Mouse (Mus musculus) limb, embryonic 12.5 days (tissue): ENCODE measurements at regions not wholly inside any gene's neighbourhood (a gene's known extent, or its start where the extent isn't known, plus 50 kb on each side); places are given as distances from the start of the nearest gene placed in this dataset.
"Not testable (repeated sequence)": the region's sequence is repeated elsewhere in the genome, so short reads cannot be mapped to it uniquely, and the experiment has no call there.

Experiments used
- ATAC-seq: fragments of 200-750 bp; cut with Nextera tagmentation; 2 replicates; pipeline ENCODE4 v1.8.0; 2017; ENCODE audit warnings: low read depth, moderate TSS enrichment; ENCODE audit not compliant: insufficient number of reproducible peaks, insufficient read depth, low FRiP score, low TSS enrichment
- H3K27ac ChIP-seq: fragments of 300-500 bp; sonication (generic); 2 replicates; pipeline ENCODE4 v1.5.1; 2016; ENCODE audit warnings: mild to moderate bottlenecking, moderate library complexity
- H3K27me3 ChIP-seq: fragments of 300-500 bp; sonication (generic); 2 replicates; pipeline ENCODE4 v1.6.1; 2016; ENCODE audit warnings: mild to moderate bottlenecking, moderate library complexity
- H3K36me3 ChIP-seq: fragments of 300-500 bp; sonication (generic); 2 replicates; pipeline ENCODE4 v1.6.1; 2016; ENCODE audit warnings: mild to moderate bottlenecking, moderate library complexity
- H3K4me1 ChIP-seq: fragments of 300-500 bp; sonication (generic); replicated peaks from 2 replicates; pipeline ENCODE4 v1.6.1; 2016
- H3K4me2 ChIP-seq: fragments of 300-500 bp; sonication (generic); 2 replicates; pipeline ENCODE4 v1.6.1; 2016; ENCODE audit warnings: mild to moderate bottlenecking, moderate library complexity
- H3K4me3 ChIP-seq: fragments of 300-500 bp; sonication (generic); replicated peaks from 2 replicates; pipeline ENCODE4 v1.5.1; 2016; ENCODE audit warnings: mild to moderate bottlenecking
- H3K9ac ChIP-seq: fragments of 300-500 bp; sonication (generic); replicated peaks from 2 replicates; pipeline ENCODE4 v1.6.1; 2016; ENCODE audit warnings: mild to moderate bottlenecking, moderate library complexity
- H3K9me3 ChIP-seq: fragments of 300-500 bp; sonication (generic); 2 replicates; pipeline ENCODE4 v1.6.1; 2016; ENCODE audit warnings: mild to moderate bottlenecking, moderate library complexity
- WGBS: fragments of 180-500 bp; shearing (Covaris S2); methylation state at CpG from one replicate; pipeline ENCODE4 v1.1.7; 2016; 5-methylcytosine and 5-hydroxymethylcytosine counted together

DNA sequence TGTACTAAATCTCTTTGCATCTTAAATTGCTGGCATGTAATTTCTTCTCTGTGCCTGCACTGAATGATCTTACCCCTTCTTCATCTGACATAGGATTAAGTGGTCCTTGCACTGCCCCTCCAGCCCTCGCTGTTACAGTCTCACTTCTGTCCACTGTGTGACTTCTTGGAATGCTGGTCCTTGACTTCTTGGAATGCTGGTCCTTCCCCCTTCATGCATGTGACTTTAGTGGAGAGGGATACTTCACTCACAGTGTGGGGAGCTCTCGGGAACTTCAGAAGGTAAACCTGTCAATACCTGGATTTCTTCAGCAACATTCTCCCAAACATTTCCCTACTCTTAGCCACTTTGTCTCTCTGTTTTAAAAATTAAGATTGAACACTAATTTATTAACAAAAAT lies 91.0 kb upstream of the Cdk6 start:
- H3K9me3 ChIP-seq = no peaks in the 10 kb centered on the region
- no peak overlapping the region for H3K27ac ChIP-seq
- no peaks in the 10 kb centered on the region for H3K4me1 ChIP-seq
- no peak overlapping the region for H3K4me2 ChIP-seq
- H3K9ac ChIP-seq = no peak overlapping the region
- no peak overlapping the region for H3K4me3 ChIP-seq
- 77% methylated on average over 2 of the region's 2 CpGs for WGBS
- H3K27me3 ChIP-seq = no peaks in the 10 kb centered on the region
- no peaks in the 10 kb centered on the region for H3K36me3 ChIP-seq
- ATAC-seq = no peak

DNA sequence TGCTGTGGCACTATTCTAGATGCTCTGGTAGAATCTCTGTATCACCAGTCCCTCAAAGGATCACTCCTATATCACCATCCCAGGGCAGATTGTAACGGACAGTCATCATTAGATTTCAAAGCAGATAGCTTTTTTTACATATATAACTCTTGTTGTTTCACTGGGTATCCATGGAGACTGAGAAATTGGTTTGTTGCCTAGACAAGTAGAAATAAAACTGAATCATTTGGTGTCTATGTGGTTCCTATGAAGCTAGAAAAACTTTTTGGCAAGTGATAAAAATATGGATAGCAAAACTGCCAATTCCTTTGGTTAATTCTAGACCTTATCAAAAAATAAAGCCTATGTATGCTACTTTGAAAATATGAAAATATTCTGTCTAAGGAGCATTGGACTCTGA lies 81.0 kb upstream of the Cdk6 start:
- H3K4me1 ChIP-seq = no peaks in the 10 kb centered on the region
- no peaks in the 10 kb centered on the region for H3K27me3 ChIP-seq
- ATAC-seq = no peak
- H3K9ac ChIP-seq = no peak overlapping the region
- H3K36me3 ChIP-seq = no peaks in the 10 kb centered on the region
- no peak overlapping the region for H3K4me2 ChIP-seq
- no peak overlapping the region for H3K27ac ChIP-seq
- 83% methylated on average over 1 of the region's 1 CpGs for WGBS
- H3K9me3 ChIP-seq = no peaks in the 10 kb centered on the region
- H3K4me3 ChIP-seq = no peak overlapping the region

DNA sequence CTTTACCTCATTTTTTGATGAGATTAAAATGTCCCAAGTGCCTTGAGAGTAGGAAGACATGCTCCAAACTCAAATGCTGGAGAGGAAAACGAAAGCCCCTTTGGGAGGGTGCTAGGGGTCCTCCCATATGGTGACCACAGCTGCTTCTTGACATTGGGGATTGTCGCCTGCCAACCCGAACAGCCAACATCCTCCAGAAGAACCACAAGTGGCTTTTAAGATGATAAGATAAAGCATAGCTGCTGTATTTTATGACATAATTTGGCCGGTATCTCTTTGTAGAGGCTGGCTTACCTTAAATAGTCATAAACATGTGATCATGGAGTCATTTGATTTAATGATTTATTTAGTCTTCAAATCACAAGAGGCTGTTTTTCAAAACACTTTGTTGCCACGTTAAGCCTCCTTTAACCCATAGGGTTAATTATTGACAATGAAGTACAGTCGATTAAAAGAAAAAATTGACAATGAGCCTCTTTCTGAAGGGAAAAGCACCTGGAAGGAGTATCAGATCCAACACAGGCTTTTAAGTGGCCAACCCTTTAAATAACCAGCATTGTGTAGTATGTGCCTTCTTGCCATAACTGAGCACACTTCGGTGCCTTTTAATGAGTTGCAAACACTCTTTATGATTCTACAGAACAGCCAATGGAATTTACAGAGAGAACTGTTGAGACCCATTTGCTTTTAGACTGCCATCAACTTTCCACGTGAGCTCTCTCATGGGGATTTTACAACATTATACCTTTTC lies 76.1 kb upstream of the Cdk6 start:
- WGBS = 59% methylated on average over 8 of the region's 8 CpGs
- H3K36me3 ChIP-seq, ATAC-seq: not testable (repeated sequence)

DNA sequence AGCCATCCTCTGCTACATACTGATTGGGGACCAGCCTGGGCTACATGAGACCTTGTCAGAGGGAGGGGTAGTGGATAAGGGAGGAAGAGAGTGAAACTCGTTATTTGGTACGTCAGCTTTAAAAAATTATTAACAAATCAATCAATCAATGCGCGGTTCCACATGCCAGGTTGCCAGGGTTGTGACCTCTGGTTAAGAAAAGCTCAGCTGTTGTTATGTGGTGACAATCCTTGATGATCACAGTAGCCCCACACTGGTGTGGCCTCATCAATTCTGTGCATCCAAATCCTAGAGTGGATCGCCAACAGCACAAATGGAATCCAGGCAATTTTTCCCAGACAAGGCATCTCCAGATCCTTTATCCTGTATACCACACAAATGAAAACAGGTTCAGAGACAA lies 74.3 kb upstream of the Cdk6 start:
- Histone ChIP-seq H3K4me3 (no peak overlapping the region), H3K27me3 (peaks cover 15% of the 10 kb centered on the region; the same call in 1 of the 2 replicates), H3K4me2 (no peak overlapping the region), H3K9ac (no peak overlapping the region), H3K27ac (no peak overlapping the region), H3K9me3 (no peaks in the 10 kb centered on the region), H3K36me3 (no peaks in the 10 kb centered on the region), H3K4me1 (no peaks in the 10 kb centered on the region)
- ATAC-seq = no peak
- 77% methylated on average over 5 of the region's 5 CpGs for WGBS

More for the DNA sequence above, 76.1 kb upstream of the Cdk6 start:
- not testable (repeated sequence) for H3K4me2 ChIP-seq, H3K27ac ChIP-seq, H3K9me3 ChIP-seq, H3K4me3 ChIP-seq, H3K4me1 ChIP-seq, H3K9ac ChIP-seq
- peaks cover 12% of the 10 kb centered on the region; the same call in 1 of the 2 replicates for H3K27me3 ChIP-seq

DNA sequence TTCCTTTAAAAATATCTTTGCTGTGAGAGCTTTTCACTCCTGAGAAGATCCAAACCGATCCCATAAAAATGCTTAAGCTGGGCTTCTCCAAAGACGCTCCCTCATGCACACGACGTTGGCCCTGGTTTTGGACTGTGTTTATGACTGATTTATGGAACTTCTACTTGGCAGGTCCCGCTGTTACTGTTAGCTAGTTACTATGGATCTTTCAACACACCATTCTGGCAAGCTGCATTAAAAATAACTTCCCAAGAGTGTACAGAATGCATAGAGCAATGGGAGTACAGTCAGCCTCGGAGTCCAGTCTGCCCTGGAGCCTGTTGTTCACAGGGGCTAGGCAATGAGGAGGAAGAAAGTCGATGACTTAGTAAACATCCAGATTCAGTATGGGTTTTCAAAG lies 71.5 kb upstream of the Cdk6 start:
- 57% methylated on average over 7 of the region's 7 CpGs for WGBS
- H3K4me3 ChIP-seq = no peak overlapping the region
- H3K4me1 ChIP-seq = no peaks in the 10 kb centered on the region
- no peak overlapping the region for H3K4me2 ChIP-seq
- H3K9ac ChIP-seq = no peak overlapping the region
- H3K36me3 ChIP-seq = no peaks in the 10 kb centered on the region
- H3K27ac ChIP-seq = no peak overlapping the region
- peaks cover 15% of the 10 kb centered on the region; the same call in 1 of the 2 replicates for H3K27me3 ChIP-seq
- H3K9me3 ChIP-seq = no peaks in the 10 kb centered on the region
- no peak; the same call in 1 of the 2 replicates for ATAC-seq

DNA sequence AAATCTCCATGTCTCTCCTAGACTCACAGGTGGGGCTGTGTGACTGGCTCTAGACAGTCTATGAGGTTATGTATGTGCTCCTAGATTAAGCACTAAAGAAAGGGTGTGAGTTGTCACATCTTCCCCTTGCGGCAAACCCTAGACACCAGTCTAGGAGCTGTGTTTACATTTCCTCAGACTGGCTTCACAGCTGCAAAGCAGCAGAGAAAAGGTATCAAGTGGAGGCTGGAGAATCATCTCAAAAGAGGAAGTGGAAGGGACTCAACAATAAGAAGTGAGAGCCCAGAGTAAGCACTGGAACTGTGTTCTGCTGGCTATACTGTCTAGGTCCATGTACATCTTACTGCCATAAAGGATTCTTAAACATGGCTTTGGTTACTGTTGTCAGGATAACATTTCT lies 68.1 kb upstream of the Cdk6 start:
- not testable (repeated sequence) for H3K27ac ChIP-seq, H3K36me3 ChIP-seq, H3K4me3 ChIP-seq, H3K4me2 ChIP-seq, H3K9me3 ChIP-seq, ATAC-seq, H3K9ac ChIP-seq, H3K27me3 ChIP-seq, H3K4me1 ChIP-seq
- WGBS = 63% methylated on average over 1 of the region's 1 CpGs

DNA sequence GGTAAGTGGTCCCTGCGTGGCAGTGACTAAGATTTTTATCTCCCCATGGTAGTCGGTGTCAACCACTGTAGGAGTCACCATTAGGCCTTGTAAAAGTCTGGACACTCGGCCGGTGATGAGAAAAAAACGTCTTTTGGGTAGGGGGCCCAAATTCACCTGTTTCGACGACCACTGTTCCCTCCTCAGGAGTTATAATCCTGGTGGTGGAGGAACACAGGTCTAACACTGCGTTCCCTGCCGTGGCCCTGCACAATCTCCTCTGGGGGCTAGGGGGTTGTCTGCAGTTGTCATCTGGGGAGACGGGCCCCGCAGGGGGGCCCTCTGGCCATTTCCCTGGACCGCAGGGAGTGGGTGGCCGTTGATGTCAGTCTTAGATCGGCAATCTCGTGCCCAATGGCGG lies 64.0 kb upstream of the Cdk6 start:
- not testable (repeated sequence) for H3K27me3 ChIP-seq, H3K4me3 ChIP-seq, H3K4me2 ChIP-seq, H3K9me3 ChIP-seq, H3K27ac ChIP-seq, H3K9ac ChIP-seq, H3K36me3 ChIP-seq, H3K4me1 ChIP-seq, ATAC-seq
- 90% methylated on average over 16 of the region's 16 CpGs for WGBS

DNA sequence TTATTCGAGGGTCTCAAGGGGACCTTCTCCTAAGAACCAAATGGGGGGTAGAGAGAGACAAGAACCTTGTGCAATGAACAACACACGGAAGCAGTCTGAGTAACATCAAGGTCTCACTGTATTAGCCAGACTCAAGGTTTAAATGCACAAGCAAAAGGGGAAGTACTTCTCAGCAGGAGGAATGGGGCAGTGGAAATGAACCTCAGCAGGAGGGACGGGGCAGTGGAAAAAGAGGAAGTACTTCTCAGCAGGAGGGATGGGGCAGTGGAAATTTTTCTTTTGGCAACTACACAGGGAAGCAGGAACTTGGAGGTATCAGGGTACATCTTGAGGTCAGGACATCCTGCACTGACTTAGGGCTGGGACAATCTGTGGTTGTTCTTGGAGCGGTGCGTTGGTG lies 62.3 kb upstream of the Cdk6 start:
- H3K27me3 ChIP-seq, H3K9ac ChIP-seq, H3K36me3 ChIP-seq, ATAC-seq, H3K4me1 ChIP-seq, H3K4me2 ChIP-seq, H3K9me3 ChIP-seq, H3K27ac ChIP-seq, H3K4me3 ChIP-seq: not testable (repeated sequence)
- WGBS = 88% methylated on average over 5 of the region's 5 CpGs

DNA sequence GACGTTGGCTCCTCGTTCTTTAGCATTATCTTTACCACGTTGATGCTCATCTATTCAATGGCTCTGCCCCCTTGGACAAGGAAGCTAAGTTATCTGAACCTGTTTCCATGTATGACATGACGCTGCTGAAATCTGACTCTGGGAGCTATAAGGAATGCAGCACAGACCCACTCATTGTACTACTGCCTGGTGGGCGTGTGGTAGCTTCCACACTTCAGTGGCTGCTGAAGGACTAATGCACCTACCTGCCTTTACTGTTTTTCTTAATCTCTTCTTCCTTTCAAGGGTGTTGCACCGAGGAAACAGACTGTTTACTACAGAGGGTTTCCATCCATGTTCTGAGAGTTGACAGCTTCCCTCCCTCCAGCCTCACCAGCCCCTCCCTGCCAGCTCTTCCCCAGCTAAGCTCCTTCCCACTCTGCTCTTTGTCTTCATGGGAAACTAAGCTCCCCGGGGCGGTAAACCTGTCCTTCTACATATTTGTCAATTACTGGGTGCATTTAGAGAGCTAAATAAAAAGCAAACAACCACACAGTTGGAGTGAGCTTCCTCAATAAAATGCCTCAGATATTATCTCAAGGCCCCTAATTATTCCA lies 59.3 kb upstream of the Cdk6 start:
- H3K4me2 ChIP-seq, H3K4me3 ChIP-seq, H3K9ac ChIP-seq, H3K4me1 ChIP-seq, ATAC-seq, H3K27me3 ChIP-seq, H3K36me3 ChIP-seq, H3K27ac ChIP-seq, H3K9me3 ChIP-seq: not testable (repeated sequence)
- 66% methylated on average over 8 of the region's 8 CpGs for WGBS

DNA sequence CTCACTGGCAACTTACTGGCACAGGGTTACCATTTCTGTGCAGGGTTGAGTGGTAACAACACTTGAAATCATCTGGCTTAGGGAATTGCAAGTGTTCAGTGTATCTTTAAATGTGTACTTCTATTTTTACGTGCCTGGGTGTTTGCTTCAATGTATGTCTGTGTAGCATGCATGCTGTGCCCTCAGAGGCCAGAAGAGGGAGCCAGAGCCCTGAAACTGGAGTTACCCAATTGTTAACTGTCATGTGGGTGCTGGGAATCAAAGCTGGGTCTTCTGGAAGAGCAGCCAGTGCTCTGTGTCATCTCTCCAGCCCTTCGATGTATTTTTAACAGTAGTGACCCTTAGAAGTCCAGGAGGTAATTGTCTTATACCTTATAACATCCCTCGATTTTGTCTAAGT lies 58.2 kb upstream of the Cdk6 start:
- no peak for ATAC-seq
- no peaks in the 10 kb centered on the region for H3K4me1 ChIP-seq
- H3K9ac ChIP-seq = no peak overlapping the region
- H3K4me2 ChIP-seq = no peak overlapping the region
- H3K36me3 ChIP-seq = no peaks in the 10 kb centered on the region
- H3K27me3 ChIP-seq = no peaks in the 10 kb centered on the region
- H3K9me3 ChIP-seq = peaks cover 5% of the 10 kb centered on the region
- 89% methylated on average over 3 of the region's 3 CpGs for WGBS
- no peak overlapping the region for H3K4me3 ChIP-seq
- H3K27ac ChIP-seq = no peak overlapping the region

DNA sequence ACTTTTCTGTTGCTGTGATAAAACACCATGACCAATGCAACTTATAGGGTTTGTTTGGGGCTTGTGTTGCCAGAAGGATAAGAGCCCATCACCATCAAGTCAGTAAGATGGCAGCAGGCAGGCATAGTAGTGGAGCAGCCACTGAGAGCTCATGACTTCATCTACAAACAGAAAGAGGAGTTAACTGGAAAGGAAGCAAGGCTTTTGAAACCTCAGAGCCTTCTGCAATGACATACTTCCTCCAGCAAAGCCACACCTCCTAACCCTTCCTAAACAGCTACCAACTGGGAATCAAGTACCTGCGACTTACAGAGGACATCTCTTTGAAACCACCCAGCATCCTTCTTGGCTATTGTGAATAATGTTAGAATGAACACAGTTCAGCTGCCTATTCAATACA lies 57.0 kb upstream of the Cdk6 start:
- not testable (repeated sequence) for H3K4me1 ChIP-seq, H3K4me2 ChIP-seq, H3K4me3 ChIP-seq, ATAC-seq, H3K27ac ChIP-seq, H3K9me3 ChIP-seq, H3K27me3 ChIP-seq, H3K9ac ChIP-seq, H3K36me3 ChIP-seq
- 86% methylated on average over 1 of the region's 1 CpGs for WGBS

DNA sequence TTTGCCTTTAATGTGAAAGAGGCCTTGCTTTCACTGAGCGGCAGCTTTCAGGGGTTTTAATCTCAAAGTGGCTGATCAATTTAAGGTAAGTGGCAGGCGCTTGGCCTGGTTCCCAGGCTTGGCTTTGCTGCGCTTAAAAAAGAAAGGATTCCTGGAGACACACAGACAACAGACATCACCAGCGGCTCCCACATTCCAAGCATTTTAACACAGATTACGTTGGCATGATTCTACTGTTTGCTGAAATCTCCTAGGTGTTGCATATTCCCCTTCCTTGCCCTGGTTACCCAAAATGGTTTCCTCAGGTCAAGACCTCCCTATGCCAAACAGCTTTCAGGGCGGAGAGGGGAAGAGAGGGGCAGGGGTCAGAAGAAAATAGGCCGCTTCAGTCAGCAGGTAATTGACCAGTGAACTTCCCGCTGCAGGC lies 51.3 kb upstream of the Cdk6 start:
- not testable (repeated sequence) for H3K9me3 ChIP-seq, ATAC-seq, H3K4me2 ChIP-seq, H3K27me3 ChIP-seq, H3K27ac ChIP-seq, H3K9ac ChIP-seq, H3K4me3 ChIP-seq, H3K4me1 ChIP-seq, H3K36me3 ChIP-seq
- WGBS = 28% methylated on average over 8 of the region's 8 CpGs
